Mouse (Mus musculus) stomach, postnatal 0 days (tissue): ENCODE measurements around the gene Btbd9.

Experiments
- CTCF ChIP-seq: IDR thresholded peaks from 2 replicates; pipeline ENCODE4 v1.5.1; 2016; ENCODE audit warnings: antibody characterized with exemption, low read depth, mild to moderate bottlenecking, moderate library complexity
- EP300 ChIP-seq: optimal IDR thresholded peaks from 2 replicates; pipeline ENCODE3; 2016; ENCODE audit warnings: antibody characterized with exemption

DNA sequence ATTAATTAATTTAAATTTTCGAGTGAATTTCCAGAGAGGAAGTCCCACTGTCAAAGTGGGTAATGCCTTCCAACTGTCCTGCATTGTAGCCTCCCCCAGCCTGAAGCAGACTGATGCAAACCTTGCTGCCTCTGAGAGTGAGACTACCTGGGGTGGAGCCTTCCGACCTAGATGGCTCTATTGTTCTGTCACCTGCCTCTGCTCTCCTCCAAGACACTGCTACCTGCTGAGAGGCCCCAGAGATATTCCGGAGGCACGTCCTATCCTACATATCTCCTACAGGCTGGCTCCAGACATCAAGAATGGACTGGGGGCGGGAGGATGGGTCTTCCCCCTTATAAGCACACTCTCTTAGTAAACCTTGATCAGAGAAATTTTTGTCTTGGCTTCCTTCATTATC, 22.0 kb upstream of the Btbd9 start:
- TF ChIP-seq EP300, result no peak
- TF ChIP-seq CTCF, result no peak
